Mouse (Mus musculus) gonadal fat pad, adult 2 months (tissue): ENCODE data around the gene Ccdc110. TPM values are rescaled to one million over a fixed set of nuclear protein-coding genes. Genes with fewer than 3 reads are reported as not detected.

ENCODE experiments used
- DNase-seq: peaks from one replicate; pipeline ENCODE4 v3.0.0-alpha.2; 2012; ENCODE audit warnings: low read depth
- polyA plus RNA-seq: library from polyadenylated mRNA; depleted of rRNA; stranded (reverse); fragments of >200 nt; gene quantifications from 2 replicates; pipeline ENCODE4 v1.2.3, GENCODE M21; 2012; rRNA removed

Gene Ccdc110
- 0.04 and 0.16 TPM in 2 replicates for polyA plus RNA-seq

GRCm38 (mm10) chr8:45934582-45935014 is at the start of gene Ccdc110:
TSS of gene Ccdc110 (plus strand) at chr8:45934619.
- peak; percentile 26 for DNase-seq

DNA sequence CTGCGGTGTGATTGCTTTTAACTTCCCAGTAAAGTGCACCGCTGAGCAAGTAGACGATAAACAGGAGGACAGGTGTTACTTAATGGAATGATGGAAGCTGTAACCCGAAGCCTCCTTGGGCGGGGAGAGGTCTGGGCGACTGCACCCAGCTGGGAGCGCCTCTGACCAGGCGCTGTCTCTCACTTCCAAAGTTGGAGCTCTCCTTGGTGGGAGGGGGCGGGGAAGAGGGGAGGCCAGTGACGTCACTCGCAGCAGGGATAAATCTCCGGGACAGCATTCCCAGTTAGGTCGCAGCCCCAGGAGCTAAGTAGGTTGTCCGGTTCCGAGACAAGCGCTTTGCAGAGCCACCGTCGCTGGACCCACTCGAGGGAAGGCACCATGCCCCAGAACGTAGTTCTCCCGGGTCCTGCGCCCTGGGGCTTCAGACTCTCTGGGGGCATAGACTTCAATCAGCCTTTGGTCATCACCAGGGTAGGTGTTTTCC is 49.2 kb upstream of the Ccdc110 start, which contains the start of gene Pdlim3:
Pdlim3 (plus strand) TSS at position 260 of the 484 bp plus-strand sequence.
- DNase-seq, result no peak

- no peak for DNase-seq
Observed at GRCm38 (mm10) chr8:45885775-45886174, 48.6 kb upstream of the Ccdc110 start.

- DNase-seq, result no peak
Observed at GRCm38 (mm10) chr8:45889737-45890136, 44.7 kb upstream of the Ccdc110 start.

DNA sequence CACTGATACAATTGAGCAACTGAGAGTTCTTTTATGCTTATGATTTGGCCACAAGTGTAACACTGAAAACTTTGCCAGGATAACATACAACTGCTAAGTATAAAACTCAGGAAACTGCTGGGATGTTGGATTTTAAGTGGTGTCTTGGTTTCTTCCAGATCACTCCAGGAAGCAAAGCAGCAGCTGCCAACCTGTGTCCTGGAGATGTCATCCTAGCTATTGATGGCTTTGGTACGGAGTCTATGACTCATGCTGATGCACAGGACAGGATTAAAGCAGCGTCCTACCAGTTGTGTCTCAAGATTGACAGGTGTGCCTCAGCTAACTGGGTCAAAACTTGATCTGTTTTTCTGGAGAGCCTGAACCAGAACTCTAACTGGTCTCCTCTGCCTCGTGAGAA is 37.8 kb upstream of the Ccdc110 start:
- no peak for DNase-seq

DNA sequence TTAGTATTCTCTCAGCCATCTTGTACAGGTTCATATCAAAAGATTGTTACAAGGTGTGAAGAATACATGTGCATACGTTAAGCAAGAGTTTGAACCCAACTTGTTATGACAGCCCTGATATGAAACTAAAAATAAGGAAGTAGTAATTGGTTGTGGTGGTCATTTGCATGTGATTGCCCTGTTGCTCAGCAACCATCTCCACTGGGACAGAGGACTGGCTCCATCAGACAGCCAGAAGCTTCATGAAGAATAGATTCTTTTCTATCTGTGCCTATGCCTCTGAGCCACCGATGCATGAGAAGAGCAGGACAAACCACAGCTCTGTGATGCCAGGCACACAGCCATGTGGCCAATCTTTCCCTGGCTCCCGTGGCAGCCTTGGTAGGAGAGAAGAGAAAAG is 34.6 kb upstream of the Ccdc110 start:
- no peak for DNase-seq

- DNase-seq, result no peak
Observed at GRCm38 (mm10) chr8:45901626-45902025, 32.8 kb upstream of the Ccdc110 start.

- no peak for DNase-seq
Observed at GRCm38 (mm10) chr8:45903659-45904058, 30.8 kb upstream of the Ccdc110 start.

GRCm38 (mm10) chr8:45905591-45906250 is 28.7 kb upstream of the Ccdc110 start:
- no peak for DNase-seq

- no peak for DNase-seq
Observed at GRCm38 (mm10) chr8:45906251-45906619, 28.2 kb upstream of the Ccdc110 start.

GRCm38 (mm10) chr8:45913707-45914106 is 20.7 kb upstream of the Ccdc110 start:
- DNase-seq, result no peak

- DNase-seq, result no peak
Observed at GRCm38 (mm10) chr8:45916496-45916895, 17.9 kb upstream of the Ccdc110 start.

GRCm38 (mm10) chr8:45917040-45917679 is 17.3 kb upstream of the Ccdc110 start:
- DNase-seq, result no peak

DNA sequence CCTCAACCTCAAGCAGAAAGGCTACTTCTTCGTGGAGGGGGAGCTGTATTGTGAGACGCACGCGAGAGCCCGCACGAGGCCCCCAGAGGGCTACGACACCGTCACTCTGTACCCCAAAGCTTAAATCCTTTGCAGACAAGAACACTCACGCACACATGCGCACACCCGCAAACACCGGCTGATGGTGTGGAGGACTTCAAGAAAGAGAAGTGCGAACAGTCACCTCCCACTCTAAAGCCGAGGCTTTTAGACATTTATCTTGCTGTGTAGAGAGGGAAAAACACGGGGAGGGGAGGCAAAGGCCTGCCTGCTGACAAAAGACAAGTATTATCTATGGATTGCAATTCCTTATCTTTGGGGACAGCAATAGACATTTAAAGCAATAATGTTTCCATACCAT is 15.5 kb upstream of the Ccdc110 start:
- DNase-seq, result no peak

DNA sequence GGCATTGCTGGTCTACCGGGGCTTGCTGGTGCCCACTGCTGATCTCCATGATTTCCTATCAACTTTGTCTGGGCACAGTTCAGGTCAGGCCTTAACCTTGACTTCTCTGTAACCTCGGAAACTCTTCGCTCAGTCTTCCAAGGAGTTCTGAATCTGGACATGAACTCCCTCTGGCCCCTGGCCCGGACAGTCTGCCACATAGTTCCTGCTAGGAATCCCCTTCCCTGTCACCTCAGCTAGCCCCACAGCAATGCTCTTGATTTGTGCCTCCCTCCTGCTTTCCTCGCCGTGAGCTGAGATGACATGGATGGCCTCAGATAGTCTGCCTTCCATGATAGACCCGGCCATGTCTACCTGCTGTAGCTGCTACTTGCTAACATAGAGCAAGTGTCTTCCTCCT is 14.0 kb upstream of the Ccdc110 start:
- DNase-seq, result no peak

GRCm38 (mm10) chr8:45922116-45922515 is 12.3 kb upstream of the Ccdc110 start:
- no peak for DNase-seq

DNA sequence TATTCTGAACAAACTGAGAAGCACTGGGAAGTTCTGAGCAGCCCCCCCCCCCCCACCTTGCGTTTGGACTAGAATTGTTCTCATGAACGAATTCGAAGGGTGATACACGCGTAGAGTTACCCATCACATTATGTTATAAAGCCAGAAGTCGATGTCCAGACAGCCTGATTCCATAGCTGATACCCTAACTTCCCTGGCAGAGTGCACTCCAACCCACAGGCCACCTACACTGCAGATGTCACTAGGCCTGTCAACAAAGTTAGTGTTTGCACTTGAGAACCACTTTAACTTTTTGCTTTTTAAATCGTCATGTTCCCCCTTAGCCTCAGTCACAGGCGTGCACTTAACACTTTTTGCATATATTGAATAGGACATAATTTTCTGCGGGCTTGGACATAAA is 2.6 kb downstream of the Ccdc110 start:
- no peak for DNase-seq

GRCm38 (mm10) chr8:45946283-45946682 is 11.9 kb downstream of the Ccdc110 start:
- no peak for DNase-seq

DNA sequence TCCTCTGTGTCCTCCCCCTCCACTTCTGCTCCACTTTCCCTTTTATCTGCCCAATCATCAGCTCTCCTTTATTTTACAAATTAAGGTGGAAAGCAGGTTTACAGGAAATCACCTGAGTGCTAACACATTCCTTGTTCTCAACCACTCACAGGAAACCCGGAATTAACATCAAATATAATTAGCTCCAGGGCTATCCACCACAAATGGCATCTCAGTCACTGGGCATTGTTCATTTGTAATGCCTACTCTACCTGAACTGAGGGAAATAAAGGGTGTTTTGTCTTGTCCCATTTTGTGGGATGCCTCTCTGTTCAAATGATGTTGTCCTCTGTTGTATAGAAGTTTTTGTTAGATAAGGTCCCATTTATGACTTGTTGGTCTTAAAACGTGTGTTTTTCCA is 16.2 kb downstream of the Ccdc110 start:
- DNase-seq, result no peak

DNA sequence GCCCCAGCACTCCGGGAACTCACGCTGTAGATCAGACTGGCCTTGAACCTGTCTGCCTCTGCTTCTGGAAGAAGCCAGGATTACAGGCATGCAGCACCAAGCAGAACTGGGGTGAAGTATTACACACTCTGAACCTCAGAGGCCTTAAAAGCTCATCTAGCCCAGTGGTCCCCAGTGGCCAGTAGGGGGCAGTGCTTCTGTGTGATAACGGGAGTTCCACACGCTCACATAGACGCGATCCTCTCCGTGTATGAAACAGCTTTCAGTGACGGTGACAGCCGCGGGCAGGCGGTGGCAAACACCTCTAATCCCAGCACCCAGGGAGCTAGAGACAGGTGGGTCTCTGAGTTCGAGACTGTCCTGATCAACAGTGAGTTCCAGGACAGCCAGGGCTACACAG is 36.5 kb downstream of the Ccdc110 start:
- DNase-seq, result no peak

- DNase-seq, result no peak
Observed at GRCm38 (mm10) chr8:45973988-45974505, 39.6 kb downstream of the Ccdc110 start.

GRCm38 (mm10) chr8:45975126-45975836 is 40.9 kb downstream of the Ccdc110 start, which contains the start of the genes 1700029J07Rik and Ufsp2:
TSS of gene 1700029J07Rik (minus strand) at chr8:45975252.
TSS of gene Ufsp2 (plus strand) at chr8:45975528.
- DNase-seq, result peak; percentile 83
